Comparison of ENCODE assay signal across 9 mouse cellular contexts in genomic region chr9:40575053-40575985, GRCm38 (mm10). TPM values are rescaled to one million over a fixed set of nuclear protein-coding genes. Genes with fewer than 3 reads are reported as not detected.
DNase-seq lines count a peak whose midpoint lies in the region; ATAC-seq lines count a peak whose summit lies in the region.
"Had no signal": no experiment of that assay in that cellular context is flagged by ENCODE, and none has a peak within 500 bp of the region (broad histone marks: within the 10 kb centered on the region; RNA-seq: fewer than 3 reads in every experiment).

No protein-coding gene starts in this region.

- DNase-seq in midbrain, embryonic 11.5 days (ENCODE audit: low spot score, missing footprints), result peak; percentile 41
- DNase-seq in midbrain, embryonic 10.5 days (ENCODE audit: low spot score), result no peak
- DNase-seq in heart, postnatal 10 days, result peak; percentile 53 to 54
- DNase-seq in lung, adult 18-20 months, result peak; percentile 47 to 74
- DNase-seq in B cell, adult 2 months, result no peak
- DNase-seq in spleen, adult 12 weeks (ENCODE audit: low spot score), result no peak
- DNase-seq in thymus, adult 18-20 months, result no peak

- WGBS in midbrain, embryonic 11.5 days, result 82% methylated on average over 14 of the region's 14 CpGs
- 83% methylated on average over 14 of the region's 14 CpGs for WGBS in midbrain, embryonic 10.5 days
- WGBS in embryonic facial prominence, embryonic 13.5 days, result 43% methylated on average over 14 of the region's 14 CpGs

- H3K4me3 ChIP-seq in midbrain, embryonic 11.5 days (ENCODE audit: low read depth, low read length), result no peak overlapping the region
- H3K4me3 ChIP-seq in midbrain, embryonic 10.5 days, result no peak overlapping the region
- H3K4me3 ChIP-seq in embryonic facial prominence, embryonic 13.5 days, result no peak overlapping the region
- H3K4me3 ChIP-seq: neural tube, embryonic 12.5 days had no signal

- no peaks in the 10 kb centered on the region for H3K9me3 ChIP-seq in midbrain, embryonic 11.5 days (ENCODE audit: control insufficient read depth, low read length)
- H3K9me3 ChIP-seq in midbrain, embryonic 10.5 days (replicated peaks), result no peaks in the 10 kb centered on the region
- no peaks in the 10 kb centered on the region for H3K9me3 ChIP-seq in embryonic facial prominence, embryonic 13.5 days
- H3K9me3 ChIP-seq: neural tube, embryonic 12.5 days had no signal

- H3K27me3 ChIP-seq in midbrain, embryonic 11.5 days (ENCODE audit: control insufficient read depth, insufficient read depth, low read length), result no peaks in the 10 kb centered on the region
- H3K27me3 ChIP-seq in midbrain, embryonic 10.5 days (ENCODE audit: low read depth, poor library complexity, severe bottlenecking), result no peaks in the 10 kb centered on the region
- no peaks in the 10 kb centered on the region for H3K27me3 ChIP-seq in embryonic facial prominence, embryonic 13.5 days
- H3K27me3 ChIP-seq: neural tube, embryonic 12.5 days had no signal

- ATAC-seq in midbrain, embryonic 11.5 days (ENCODE audit: low FRiP score), result no peak
- no peak for ATAC-seq in embryonic facial prominence, embryonic 13.5 days (ENCODE audit: insufficient number of reproducible peaks, insufficient read depth, low FRiP score, low TSS enrichment, low read depth)

- no peak overlapping the region for H3K9ac ChIP-seq in midbrain, embryonic 11.5 days (ENCODE audit: low read length)
- no peak overlapping the region for H3K9ac ChIP-seq in embryonic facial prominence, embryonic 13.5 days
- H3K9ac ChIP-seq: neural tube, embryonic 12.5 days had no signal

- H3K27ac ChIP-seq in midbrain, embryonic 11.5 days (ENCODE audit: low read depth, low read length), result no peak overlapping the region
- no peak overlapping the region for H3K27ac ChIP-seq in midbrain, embryonic 10.5 days (replicated peaks)
- peak overlapping the region; percentile 55; the same call in 1 of the 2 replicates for H3K27ac ChIP-seq in embryonic facial prominence, embryonic 13.5 days
- H3K27ac ChIP-seq: neural tube, embryonic 12.5 days had no signal

- no peaks in the 10 kb centered on the region for H3K36me3 ChIP-seq in midbrain, embryonic 11.5 days (ENCODE audit: control insufficient read depth, insufficient read depth, low read length)
- H3K36me3 ChIP-seq in midbrain, embryonic 10.5 days, result no peaks in the 10 kb centered on the region
- H3K36me3 ChIP-seq in embryonic facial prominence, embryonic 13.5 days, result no peaks in the 10 kb centered on the region
- H3K36me3 ChIP-seq: neural tube, embryonic 12.5 days had no signal

- intact Hi-C loops in heart, postnatal 10 days (cut with DNase I), result no loop called here

- H3K4me2 ChIP-seq in midbrain, embryonic 11.5 days, result no peak overlapping the region
- 0 out of 2 replicates have a peak overlapping the region, but pooled peaks have one; percentile 5 for H3K4me2 ChIP-seq in embryonic facial prominence, embryonic 13.5 days
- H3K4me2 ChIP-seq: neural tube, embryonic 12.5 days had no signal

- H3K4me1 ChIP-seq in midbrain, embryonic 11.5 days (ENCODE audit: control insufficient read depth, insufficient read depth, low read length), result no peaks in the 10 kb centered on the region
- no peaks in the 10 kb centered on the region for H3K4me1 ChIP-seq in midbrain, embryonic 10.5 days
- peaks cover 12% of the 10 kb centered on the region for H3K4me1 ChIP-seq in embryonic facial prominence, embryonic 13.5 days
- H3K4me1 ChIP-seq: neural tube, embryonic 12.5 days had no signal

RNA-seq across cellular contexts. Expression of gene Gramd1b, which starts 44.1 kb away (rescaled TPM):
- 2.3 and 2.5 TPM in 2 replicates for polyA plus RNA-seq in midbrain, embryonic 11.5 days (2014; fragmentation: Nextera tagmentation; extraction: Ambion mirVana)
- 2.3 and 3.7 TPM in 2 replicates for polyA plus RNA-seq in midbrain, embryonic 10.5 days (2016; fragmentation: Nextera tagmentation; extraction: Ambion mirVana)
- 3.8 and 9.0 TPM in 2 replicates for polyA plus RNA-seq in embryonic facial prominence, embryonic 13.5 days (2015; fragmentation: Nextera tagmentation; extraction: Ambion mirVana)
- total RNA-seq in heart, postnatal 10 days (2021), result 10 to 100 TPM; 11.6 to 15.8 TPM

Comparison
In these comparisons a context has a peak if more than half of its experiments do, and no peak if none do; other contexts are left out.
1. DNase-seq: peak in midbrain, embryonic 11.5 days (single experiment), heart, postnatal 10 days (2 of 2) and lung, adult 18-20 months (2 of 2); none in midbrain, embryonic 10.5 days (single experiment), B cell, adult 2 months (0 of 2), spleen, adult 12 weeks (single experiment) and thymus, adult 18-20 months (0 of 2).